Comparison of ENCODE assay signal across 8 mouse cellular contexts in the genomic region with DNA sequence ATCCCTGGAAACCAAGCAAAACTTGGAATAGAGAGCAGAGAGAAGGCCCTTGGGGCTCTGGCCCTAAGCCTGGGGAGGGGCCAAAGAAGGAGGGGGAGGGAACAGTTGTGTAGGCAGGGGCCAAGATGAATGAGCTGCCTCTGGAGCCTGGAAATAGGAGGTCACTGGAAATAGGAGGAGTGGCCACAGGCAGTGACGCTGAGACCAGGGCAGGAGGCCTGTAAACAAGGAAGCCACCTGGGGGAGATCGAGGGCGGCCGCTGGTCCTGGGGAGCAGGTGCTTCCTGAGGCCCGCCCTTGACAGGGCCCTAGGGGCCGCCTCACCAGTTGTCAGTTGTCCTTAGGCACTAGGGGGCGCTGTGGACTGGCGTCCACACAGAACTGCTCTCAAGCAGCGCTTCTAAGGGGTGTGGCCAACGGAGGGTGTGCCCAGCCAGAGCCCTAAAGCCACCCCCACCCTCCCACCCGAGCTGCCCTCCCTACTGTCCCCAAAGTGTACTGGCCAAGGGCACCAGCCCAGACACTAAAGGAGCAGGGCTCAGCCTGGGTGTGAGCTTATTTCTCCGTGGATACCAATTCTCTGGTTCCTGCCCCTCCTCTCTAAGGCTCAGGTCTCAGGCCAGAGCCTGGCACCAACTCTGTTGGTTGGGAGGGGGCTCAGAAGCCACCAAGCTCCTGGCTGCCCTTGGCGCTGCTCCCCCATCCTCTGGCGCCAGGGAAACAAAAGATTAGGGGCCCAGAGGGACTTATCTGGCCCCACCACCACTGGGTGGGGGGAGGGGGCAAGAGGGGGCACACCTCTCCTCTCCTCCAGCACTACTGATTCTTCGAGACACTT. TPM values are rescaled to one million over a fixed set of nuclear protein-coding genes. Genes with fewer than 3 reads are reported as not detected.
DNase-seq lines count a peak whose midpoint lies in the region; ATAC-seq and TF ChIP-seq lines count a peak whose summit lies in the region.

No protein-coding gene starts in this region.

- peak; percentile 63 to 75 for DNase-seq in adrenal gland, adult 18-20 months (ENCODE audit: low spot score in 2 of 2)
- peak; percentile 90 for DNase-seq in embryo, embryonic 11 days
- peak; percentile 87 to 94 for DNase-seq in heart, adult 18-20 months
- DNase-seq in kidney, adult 18-20 months = peak; percentile 86
- DNase-seq in lung, embryonic 14.5 days = peak; percentile 94
- peak; percentile 68 for DNase-seq in urinary bladder, postnatal 25 days (ENCODE audit: low spot score)

- H3K36me3 ChIP-seq in lung, embryonic 14.5 days (ENCODE audit: insufficient read depth) = peaks cover 40% of the 10 kb centered on the region

- no peaks in the 10 kb centered on the region for H3K27me3 ChIP-seq in lung, embryonic 14.5 days (ENCODE audit: insufficient read depth, low read length)

- peak; percentile 87 for ATAC-seq in CD4-positive, CD25-positive, alpha-beta regulatory T cell, adult 4 months
- ATAC-seq in lung, embryonic 14.5 days (ENCODE audit: insufficient read depth) = peak; percentile 78

- peak; percentile 82 for TF ChIP-seq CTCF in lung, embryonic 14.5 days (IDR thresholded peaks at IDR 0.05; ENCODE audit: low read depth)
- TF ChIP-seq CTCF in olfactory bulb, adult 2 months (IDR thresholded peaks at IDR 0.05; ENCODE audit: insufficient read depth, low read depth, low read length) = peak; percentile 66

- peak overlapping the region; percentile 20; the same call in 1 of the 2 replicates for H3K9ac ChIP-seq in lung, embryonic 14.5 days

- peak overlapping the region; percentile 8; the same call in 1 of the 2 replicates for H3K4me3 ChIP-seq in lung, embryonic 14.5 days (ENCODE audit: low read depth, low read length)
- H3K4me3 ChIP-seq in olfactory bulb, adult 2 months (ENCODE audit: insufficient read depth, low read depth, low read length) = no peak overlapping the region

- H3K4me2 ChIP-seq in lung, embryonic 14.5 days = peak overlapping the region; percentile 50

- TF ChIP-seq POLR2A in olfactory bulb, adult 2 months (IDR thresholded peaks at IDR 0.05; ENCODE audit: insufficient read depth, low read depth, low read length) = no peak

- H3K27ac ChIP-seq in lung, embryonic 14.5 days (ENCODE audit: low read depth) = peak overlapping the region; percentile 67; the same call in 1 of the 2 replicates
- no peak overlapping the region for H3K27ac ChIP-seq in olfactory bulb, adult 2 months (ENCODE audit: insufficient read depth, low read depth, low read length)

- H3K4me1 ChIP-seq in lung, embryonic 14.5 days (ENCODE audit: insufficient read depth) = peaks cover 8% of the 10 kb centered on the region
- peaks cover 18% of the 10 kb centered on the region for H3K4me1 ChIP-seq in olfactory bulb, adult 2 months (ENCODE audit: control insufficient read depth, insufficient read depth, low read length)

- 5% methylated on average over 15 of the region's 15 CpGs for WGBS in lung, embryonic 14.5 days
- WGBS in olfactory bulb, adult 2 months = 18% methylated on average over 15 of the region's 15 CpGs

- H3K9me3 ChIP-seq in lung, embryonic 14.5 days (ENCODE audit: low read depth, low read length) = no peaks in the 10 kb centered on the region

RNA-seq across cellular contexts. Expression of a gene that starts 11.7 kb away (rescaled TPM):
- polyA plus RNA-seq in CD4-positive, CD25-positive, alpha-beta regulatory T cell, adult 4 months (2017; shearing (Covaris generic)) = 10 to 100 TPM in 1 of 2 experiments, 1 to 10 TPM in 1; 4.7 to 13.0 TPM
- total RNA-seq in adrenal gland, adult 18-20 months (2021) = 10 to 100 TPM; 24.0 TPM
- total RNA-seq in heart, adult 18-20 months (2021) = 10 to 100 TPM; 13.2 to 13.5 TPM
- polyA plus RNA-seq in lung, embryonic 14.5 days (2014; fragmentation: Nextera tagmentation; extraction: Ambion mirVana) = 15.9 and 17.5 TPM in 2 replicates
- not detected in 2 replicates for polyA plus RNA-seq in olfactory bulb, adult 2 months (2012; ENCODE audit: insufficient read depth, insufficient read length, low replicate concordance, missing spikeins)

RNA-seq across cellular contexts. Expression of a gene that starts 25.4 kb away (rescaled TPM):
- polyA plus RNA-seq in CD4-positive, CD25-positive, alpha-beta regulatory T cell, adult 4 months (2017; shearing (Covaris generic)) = not detected
- 10 to 100 TPM in 1 of 2 experiments, 1 to 10 TPM in 1; 9.7 to 10.5 TPM for total RNA-seq in adrenal gland, adult 18-20 months (2021)
- 10 to 100 TPM; 13.3 to 19.6 TPM for total RNA-seq in heart, adult 18-20 months (2021)
- polyA plus RNA-seq in lung, embryonic 14.5 days (2014; fragmentation: Nextera tagmentation; extraction: Ambion mirVana) = 8.1 and 10.0 TPM in 2 replicates
- polyA plus RNA-seq in olfactory bulb, adult 2 months (2012; ENCODE audit: insufficient read depth, insufficient read length, low replicate concordance, missing spikeins) = not detected in 2 replicates

RNA-seq across cellular contexts. Expression of a gene that starts 29.1 kb away (rescaled TPM):
- polyA plus RNA-seq in CD4-positive, CD25-positive, alpha-beta regulatory T cell, adult 4 months (2017; shearing (Covaris generic)) = not detected
- under 1 TPM; 0.17 to 0.74 TPM for total RNA-seq in adrenal gland, adult 18-20 months (2021)
- total RNA-seq in heart, adult 18-20 months (2021) = not detected
- polyA plus RNA-seq in lung, embryonic 14.5 days (2014; fragmentation: Nextera tagmentation; extraction: Ambion mirVana) = 0.11 and 0.24 TPM in 2 replicates
- not detected in 2 replicates for polyA plus RNA-seq in olfactory bulb, adult 2 months (2012; ENCODE audit: insufficient read depth, insufficient read length, low replicate concordance, missing spikeins)

RNA-seq across cellular contexts. Expression of a gene that starts 50.8 kb away (rescaled TPM):
- polyA plus RNA-seq in CD4-positive, CD25-positive, alpha-beta regulatory T cell, adult 4 months (2017; shearing (Covaris generic)) = not detected
- 10 to 100 TPM in 1 of 2 experiments, 1 to 10 TPM in 1; 3.7 to 13.2 TPM for total RNA-seq in adrenal gland, adult 18-20 months (2021)
- total RNA-seq in heart, adult 18-20 months (2021) = 1 to 10 TPM; 4.0 to 7.0 TPM
- polyA plus RNA-seq in lung, embryonic 14.5 days (2014; fragmentation: Nextera tagmentation; extraction: Ambion mirVana) = 0.64 and 0.70 TPM in 2 replicates
- polyA plus RNA-seq in olfactory bulb, adult 2 months (2012; ENCODE audit: insufficient read depth, insufficient read length, low replicate concordance, missing spikeins) = not detected in 2 replicates
